Mouse (Mus musculus): ENCODE results near the gene Cadm3.
"Not testable (repeated sequence)": the region's sequence is repeated elsewhere in the genome, so short reads cannot be mapped to it uniquely, and the experiment has no call there.

Gene Cadm3

DNA sequence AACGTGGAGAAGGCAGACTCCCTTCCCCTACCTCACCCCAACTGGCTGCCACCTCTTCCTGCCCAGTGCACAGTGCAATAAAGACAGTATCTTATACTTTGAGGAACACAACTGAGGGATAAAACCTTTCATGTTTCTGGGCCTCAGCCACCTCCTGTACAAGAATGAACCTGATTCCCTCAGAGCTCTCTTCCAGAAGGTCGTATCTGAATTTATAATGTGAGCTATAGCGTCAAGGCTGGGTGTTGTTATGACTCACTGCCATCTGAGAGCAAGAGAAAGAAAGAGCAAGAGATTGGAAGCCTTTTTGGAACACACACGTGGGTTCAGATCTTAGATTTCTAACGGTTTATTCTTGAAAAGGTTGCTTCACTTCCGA lies 45.3 kb downstream of the Cadm3 start:
- DNase-seq (ENCODE audit: low spot score), result no peak

DNA sequence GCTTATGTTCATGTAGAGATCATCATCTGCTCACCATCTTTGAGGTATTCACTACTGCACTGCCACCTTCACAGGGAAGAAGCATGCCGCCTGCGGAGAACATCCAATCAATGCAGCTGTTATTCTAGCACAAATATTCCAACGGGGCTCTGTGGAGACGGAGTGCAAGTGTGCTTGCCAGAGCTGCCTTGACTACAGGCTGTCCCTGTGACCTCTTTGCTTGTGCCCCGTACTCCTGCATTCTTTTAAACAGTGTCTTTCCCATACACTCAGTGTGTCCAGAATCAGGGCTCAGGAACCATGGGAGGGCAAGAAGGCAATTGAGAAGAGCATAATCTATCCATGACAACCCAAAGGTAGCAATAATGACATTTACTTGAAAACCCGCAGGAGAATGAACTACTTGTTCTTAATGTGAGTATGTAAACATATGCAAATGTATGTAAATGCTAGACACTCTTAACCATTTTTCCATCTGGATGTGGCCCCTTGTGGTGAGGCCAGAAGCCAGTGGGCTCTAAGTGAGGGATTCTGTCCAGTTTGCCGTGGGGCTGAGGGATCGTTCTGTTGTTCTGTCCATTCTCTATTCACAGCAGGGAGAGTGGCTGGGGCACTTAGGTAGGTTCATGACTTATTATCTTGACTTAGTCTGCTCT lies 45.8 kb downstream of the Cadm3 start:
- DNase-seq (ENCODE audit: low spot score), result no peak

- no peak for DNase-seq (ENCODE audit: low spot score)
Measured at GRCm38 (mm10) chr1:173317925-173318477, 49.5 kb downstream of the Cadm3 start.

- no peak for DNase-seq (ENCODE audit: low spot score)
Measured at GRCm38 (mm10) chr1:173315725-173316124, 51.8 kb downstream of the Cadm3 start.

DNA sequence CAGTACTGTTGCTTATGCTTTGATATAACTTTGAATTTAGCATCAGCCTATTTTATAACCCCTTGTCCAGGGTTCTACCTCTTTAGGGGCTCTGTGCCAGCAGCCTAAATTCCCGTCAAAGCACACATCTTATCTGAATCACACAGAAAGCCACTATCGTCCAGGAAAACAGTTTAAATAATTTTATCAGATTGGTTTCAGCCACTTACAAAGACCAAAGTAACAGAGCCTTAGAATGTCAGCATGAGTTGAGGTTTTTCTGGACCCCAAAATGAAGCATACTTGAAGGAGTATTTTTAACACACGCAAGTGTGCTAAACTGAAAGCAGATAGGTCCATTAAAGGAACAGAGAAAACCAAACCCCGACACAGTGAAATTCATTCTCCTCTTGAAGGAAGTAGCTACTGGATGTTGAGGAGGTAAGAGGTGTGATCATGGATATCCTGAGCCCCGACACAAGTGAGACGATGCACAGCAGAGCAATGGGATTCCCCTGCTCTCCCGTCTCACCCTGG lies 53.9 kb downstream of the Cadm3 start:
- not testable (repeated sequence) for DNase-seq (ENCODE audit: low spot score)

DNA sequence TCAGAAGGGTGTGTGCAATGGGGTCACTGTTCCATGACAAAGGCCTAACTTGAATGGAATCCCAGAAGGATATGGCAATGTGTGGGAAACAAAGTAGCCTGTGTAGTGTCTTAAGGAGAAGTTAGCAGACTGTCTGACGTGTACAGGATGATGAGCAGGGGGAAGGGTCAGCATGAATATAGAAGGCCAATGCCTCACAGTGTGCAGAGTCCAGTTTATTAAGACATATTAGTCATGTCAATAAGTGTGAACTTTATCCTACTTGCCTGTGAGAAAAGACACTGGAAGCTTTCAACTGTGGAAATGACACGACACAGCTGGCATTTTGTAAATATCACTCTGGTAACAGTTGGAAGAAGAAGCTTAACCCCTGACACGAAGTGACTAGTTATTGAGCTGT lies 64.7 kb downstream of the Cadm3 start:
- not testable (repeated sequence) for DNase-seq (ENCODE audit: low spot score)

All from embryo, embryonic 10.5 days (tissue).